In genomic region chr16:32419517-32420483, GRCm38 (mm10) we compare ENCODE assay signal across 8 mouse cellular contexts. TPM values are rescaled to one million over a fixed set of nuclear protein-coding genes. Genes with fewer than 3 reads are reported as not detected.
DNase-seq lines count a peak whose midpoint lies in the region; ATAC-seq lines count a peak whose summit lies in the region.

Gene Tctex1d2, plus strand, starts transcription at chr16:32419702.

- peak within 1 kb of the TSS; percentile 75 to 77 for H3K4me3 ChIP-seq in heart, embryonic 14.5 days (ENCODE audit: control insufficient read depth in 1 of 2, insufficient read depth in 1 of 2, low read depth in 1 of 2, low read length in 2 of 2)
- peak within 1 kb of the TSS; percentile 66 for H3K4me3 ChIP-seq in liver, embryonic 13.5 days (replicated peaks)
- H3K4me3 ChIP-seq in stomach, embryonic 16.5 days (replicated peaks; ENCODE audit: low read length): peak within 1 kb of the TSS; percentile 69

- H3K27ac ChIP-seq in heart, embryonic 14.5 days (replicated peaks in 1 of 2; ENCODE audit: control insufficient read depth in 1 of 2, insufficient read depth in 1 of 2, low read depth in 2 of 2, low read length in 2 of 2): peak within 1 kb of the TSS; percentile 84 to 87
- H3K27ac ChIP-seq in liver, embryonic 13.5 days: peak within 1 kb of the TSS; percentile 47
- peak within 1 kb of the TSS; percentile 88 for H3K27ac ChIP-seq in stomach, embryonic 16.5 days (ENCODE audit: low read length)

- WGBS in heart, embryonic 14.5 days: 2% methylated on average over 45 of the region's 45 CpGs
- 3% methylated on average over 45 of the region's 45 CpGs for WGBS in liver, embryonic 13.5 days (ENCODE audit: insufficient replicate concordance)
- WGBS in stomach, embryonic 16.5 days: 1% methylated on average over 45 of the region's 45 CpGs

- H3K36me3 ChIP-seq in heart, embryonic 14.5 days (ENCODE audit: control insufficient read depth, insufficient read depth, low read length): no peaks in the 10 kb centered on the region
- no peaks in the 10 kb centered on the region for H3K36me3 ChIP-seq in liver, embryonic 13.5 days
- H3K36me3 ChIP-seq in stomach, embryonic 16.5 days (ENCODE audit: control insufficient read depth, insufficient read depth, low read length): no peaks in the 10 kb centered on the region

- H3K27me3 ChIP-seq in heart, embryonic 14.5 days (ENCODE audit: control insufficient read depth, insufficient read depth, low read length): no peaks in the 10 kb centered on the region
- no peaks in the 10 kb centered on the region for H3K27me3 ChIP-seq in liver, embryonic 13.5 days
- no peaks in the 10 kb centered on the region for H3K27me3 ChIP-seq in stomach, embryonic 16.5 days (ENCODE audit: control insufficient read depth, insufficient read depth, low read length)

- H3K9me3 ChIP-seq in heart, embryonic 14.5 days (ENCODE audit: control insufficient read depth, low read length): no peaks in the 10 kb centered on the region
- H3K9me3 ChIP-seq in liver, embryonic 13.5 days (replicated peaks): no peaks in the 10 kb centered on the region
- H3K9me3 ChIP-seq in stomach, embryonic 16.5 days (replicated peaks; ENCODE audit: control insufficient read depth, low read length): peaks cover 4% of the 10 kb centered on the region; the same call in 1 of the 2 replicates

- peaks cover 2 to 4% of the 10 kb centered on the region in 2 experiments; a peak in 3 of 4 replicates for H3K4me1 ChIP-seq in heart, embryonic 14.5 days (ENCODE audit: control insufficient read depth in 2 of 2, insufficient read depth in 2 of 2, low read length in 2 of 2)
- H3K4me1 ChIP-seq in liver, embryonic 13.5 days (replicated peaks): peaks cover 22% of the 10 kb centered on the region
- H3K4me1 ChIP-seq in stomach, embryonic 16.5 days (ENCODE audit: control insufficient read depth, insufficient read depth, low read length): peaks cover 8% of the 10 kb centered on the region; the same call in 1 of the 2 replicates

- peak; percentile 97 for ATAC-seq in CD4-positive, CD25-positive, alpha-beta regulatory T cell, adult 4 months
- ATAC-seq in heart, embryonic 14.5 days (ENCODE audit: insufficient number of reproducible peaks, insufficient read depth, low FRiP score, low read depth): peak; percentile 90
- ATAC-seq in liver, embryonic 13.5 days (ENCODE audit: low read depth): peak; percentile 91
- peak; percentile 97 for ATAC-seq in stomach, embryonic 16.5 days (ENCODE audit: insufficient read depth, low FRiP score)

- peak within 1 kb of the TSS; percentile 76 for H3K9ac ChIP-seq in heart, embryonic 14.5 days (ENCODE audit: low read length)
- H3K9ac ChIP-seq in liver, embryonic 13.5 days: peak within 1 kb of the TSS; percentile 66
- peak within 1 kb of the TSS; percentile 84 for H3K9ac ChIP-seq in stomach, embryonic 16.5 days (ENCODE audit: low read length)

- DNase-seq in c-Kit-negative CD71-positive TER-119-positive erythroid progenitor cells, embryonic 14.5 days (ENCODE audit: low read depth, low spot score): peak; percentile 65
- DNase-seq in fibroblast of lung, adult 2 months (ENCODE audit: low read depth): peak; percentile 96
- DNase-seq in kidney, postnatal 14 days: peak; percentile 96
- DNase-seq in liver, embryonic 13.5 days: peak; percentile 85
- DNase-seq in neural tube, embryonic 10.5 days (ENCODE audit: extremely low spot score, low spot score): peak; percentile 94

- H3K4me2 ChIP-seq in heart, embryonic 14.5 days (ENCODE audit: low read length): peak within 1 kb of the TSS; percentile 73
- H3K4me2 ChIP-seq in liver, embryonic 13.5 days: peak within 1 kb of the TSS; percentile 86
- H3K4me2 ChIP-seq in stomach, embryonic 16.5 days (ENCODE audit: low read depth, low read length): peak within 1 kb of the TSS; percentile 67

RNA-seq across cellular contexts. Expression of gene Tctex1d2, which starts in this region (rescaled TPM):
- polyA plus RNA-seq in CD4-positive, CD25-positive, alpha-beta regulatory T cell, adult 4 months (2017; shearing (Covaris generic)): 1 to 10 TPM; 4.3 to 7.4 TPM
- polyA plus RNA-seq in heart, embryonic 14.5 days (2014; fragmentation: Nextera tagmentation; extraction: Ambion mirVana): 26.9 and 29.3 TPM in 2 replicates
- polyA plus RNA-seq in liver, embryonic 13.5 days (2015; fragmentation: Nextera tagmentation; extraction: Ambion mirVana): 7.2 and 7.3 TPM in 2 replicates
- 24.4 and 24.5 TPM in 2 replicates for polyA plus RNA-seq in stomach, embryonic 16.5 days (2015; fragmentation: Nextera tagmentation; extraction: Ambion mirVana)

Comparison
In these comparisons a context has a peak if more than half of its experiments do, and no peak if none do; other contexts are left out.
1. Peak in every context shown above with its lines: DNase-seq, ATAC-seq, H3K4me3 ChIP-seq and H3K27ac ChIP-seq.